Mouse (Mus musculus): ENCODE data around the gene Uhmk1. TPM values are rescaled to one million over a fixed set of nuclear protein-coding genes. Genes with fewer than 3 reads are reported as not detected.
A peak's percentile ranks its signal among the peaks of the same experiment; 100 is the strongest.
"Not testable (repeated sequence)": the region's sequence is repeated elsewhere in the genome, so short reads cannot be mapped to it uniquely, and the experiment has no call there.

The Uhmk1 gene
- 6.7 and 7.0 TPM in 2 replicates for polyA plus RNA-seq (2015; fragmentation: Nextera tagmentation; extraction: Ambion mirVana)

DNA sequence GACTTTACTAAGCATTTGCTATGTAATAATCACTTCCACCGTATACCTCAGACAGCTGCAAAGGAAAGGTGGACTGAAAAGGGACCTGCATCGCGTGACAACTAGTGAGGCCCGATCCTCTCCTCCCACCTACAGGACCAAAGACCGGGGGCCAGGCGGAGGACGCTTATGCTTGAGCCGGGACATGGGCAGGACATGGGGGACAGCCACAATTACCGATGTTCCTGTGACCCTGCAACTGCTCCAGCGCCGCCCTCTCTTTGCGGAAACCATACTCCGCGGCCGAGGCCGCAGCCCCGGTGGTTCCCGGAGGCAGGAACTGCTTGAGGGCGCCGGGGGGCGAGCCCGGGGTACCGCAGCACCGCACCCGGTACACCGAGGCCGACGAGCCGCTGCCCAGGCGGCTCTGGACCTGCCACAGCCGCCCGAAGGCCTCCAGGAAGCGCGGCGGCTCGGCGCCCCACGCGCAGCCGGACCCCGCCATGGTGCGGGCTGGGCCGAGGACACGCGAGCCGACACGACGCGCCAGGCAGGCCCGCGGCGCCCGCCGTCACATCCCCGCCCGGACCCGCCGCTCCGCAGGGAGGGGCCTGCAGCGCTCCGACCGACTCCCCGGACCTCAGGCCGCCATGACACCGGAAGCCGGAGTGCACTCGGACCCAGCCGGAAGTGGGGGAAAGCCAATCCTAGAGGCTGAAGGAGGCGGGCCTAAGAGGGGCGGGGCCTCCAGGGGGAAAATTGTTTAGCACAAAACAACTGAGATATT, at the start of gene Uhmk1:
Gene Uhmk1 (minus strand): TSS at position 641 of the 766 bp plus-strand sequence.
- DNase-seq (ENCODE audit: low spot score) = peak; percentile 87

DNA sequence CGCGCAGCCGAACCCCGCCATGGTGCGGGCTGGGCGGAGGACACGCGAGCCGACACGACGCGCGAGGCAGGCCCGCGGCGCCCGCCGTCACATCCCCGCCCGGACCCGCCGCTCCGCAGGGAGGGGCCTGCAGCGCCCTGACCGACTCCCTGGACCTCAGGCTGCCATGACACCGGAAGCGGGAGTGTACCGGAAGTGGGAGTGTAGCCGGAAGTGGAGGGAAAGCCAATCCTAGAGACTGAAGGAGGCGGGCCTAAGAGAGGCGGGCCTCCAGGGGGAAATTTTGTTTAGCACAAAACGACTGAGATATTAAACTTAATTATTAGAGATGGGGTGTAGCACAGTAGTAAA, 40.3 kb upstream of the Uhmk1 start:
- DNase-seq (ENCODE audit: low spot score) = peak; percentile 78

DNA sequence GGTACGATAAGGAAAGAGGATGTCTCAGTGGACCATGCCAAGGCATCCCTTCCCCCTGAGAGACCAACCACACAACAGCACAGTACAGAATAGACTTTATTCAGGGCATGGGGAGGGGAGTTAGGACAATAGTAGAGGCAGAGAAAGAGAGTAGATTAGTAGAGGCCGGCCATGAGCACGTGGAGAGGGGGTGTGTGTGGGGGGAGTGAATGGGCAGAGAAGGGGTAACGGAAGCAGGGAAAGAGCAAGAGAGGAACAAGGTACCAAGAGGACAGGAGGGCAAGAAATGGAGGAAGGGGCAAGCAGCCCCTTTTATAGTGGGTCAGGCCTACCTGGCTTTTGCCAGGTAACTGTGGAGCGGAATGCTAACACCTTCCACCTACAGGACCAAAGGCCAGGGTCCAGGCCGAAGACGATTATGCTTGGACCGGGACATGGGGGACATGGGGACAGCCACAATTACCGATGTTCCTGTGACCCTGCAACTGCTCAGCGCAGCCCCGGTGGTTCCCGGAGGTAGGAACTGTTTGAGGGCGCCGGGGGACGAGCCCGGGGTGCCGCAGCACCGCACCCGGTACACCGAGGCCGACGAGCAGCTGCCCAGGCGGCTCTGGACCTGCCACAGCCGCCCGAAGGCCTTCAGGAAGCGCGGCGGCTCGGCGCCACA, 39.8 kb upstream of the Uhmk1 start:
- DNase-seq (ENCODE audit: low spot score) = no peak

DNA sequence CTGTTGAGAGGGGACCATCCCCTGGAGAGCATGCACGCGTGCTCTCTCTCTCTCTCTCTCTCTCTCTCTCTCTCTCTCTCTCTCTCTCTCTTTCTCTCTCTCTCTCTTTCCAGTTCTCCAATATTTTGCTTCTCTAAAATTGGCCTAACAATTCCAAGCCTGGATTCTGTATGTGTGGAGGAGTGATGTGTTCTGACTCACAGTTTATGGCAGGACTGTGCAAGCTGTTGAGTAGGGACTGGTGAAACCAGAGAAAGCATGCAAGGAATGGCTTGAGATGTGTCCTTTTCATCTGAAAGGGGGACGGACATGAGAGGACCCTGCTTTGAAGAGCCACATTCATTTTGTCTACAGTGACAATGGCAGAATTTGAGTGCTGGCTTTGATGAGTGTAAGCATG, 29.8 kb upstream of the Uhmk1 start:
- DNase-seq (ENCODE audit: low spot score) = no peak

DNA sequence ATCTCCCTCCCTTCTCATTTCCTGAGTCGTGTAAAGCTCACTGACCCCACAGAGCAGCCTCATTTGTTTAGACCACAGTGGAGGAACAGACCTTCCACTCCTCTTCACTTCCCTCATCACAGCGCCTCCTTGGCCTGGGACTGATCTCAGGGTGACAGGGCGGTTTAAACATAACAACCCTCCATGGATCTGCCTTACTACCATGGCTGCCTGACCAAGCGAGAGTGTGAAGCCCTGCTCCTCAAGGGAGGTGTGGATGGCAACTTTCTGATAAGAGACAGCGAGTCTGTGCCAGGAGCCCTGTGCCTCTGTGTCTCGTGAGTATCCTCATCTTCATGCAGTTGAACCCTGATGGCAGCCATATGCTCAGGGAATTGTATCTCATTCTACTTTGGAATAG, 17.5 kb upstream of the Uhmk1 start, which contains the start of gene Sh2d1b2:
Gene Sh2d1b2 (plus strand): TSS at position 62 of the 400 bp plus-strand sequence.
- not testable (repeated sequence) for DNase-seq (ENCODE audit: low spot score)

- DNase-seq (ENCODE audit: low spot score) = no peak
These were observed 8.1 kb upstream of the Uhmk1 start for GRCm38 (mm10) chr1:170223276-170223675.

DNA sequence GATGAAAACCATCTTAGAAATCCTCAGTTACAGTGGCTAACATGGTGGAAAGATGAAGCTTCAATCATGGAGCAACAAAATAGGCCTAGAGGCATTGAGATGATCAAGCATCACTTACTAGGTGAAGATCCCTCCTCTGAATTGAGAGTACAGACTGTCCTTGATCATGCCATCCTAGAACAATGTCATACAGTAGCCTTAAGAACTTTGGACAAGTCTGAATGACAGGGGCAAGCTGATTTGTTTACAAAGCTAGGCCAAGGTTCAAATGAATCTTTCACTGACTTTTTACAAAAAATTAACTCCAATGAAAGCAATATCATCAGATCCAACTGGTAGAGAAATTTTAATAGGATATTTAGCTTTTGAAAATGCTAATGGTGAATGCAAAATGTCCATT, 5.2 kb upstream of the Uhmk1 start:
- no peak for DNase-seq (ENCODE audit: low spot score)

DNA sequence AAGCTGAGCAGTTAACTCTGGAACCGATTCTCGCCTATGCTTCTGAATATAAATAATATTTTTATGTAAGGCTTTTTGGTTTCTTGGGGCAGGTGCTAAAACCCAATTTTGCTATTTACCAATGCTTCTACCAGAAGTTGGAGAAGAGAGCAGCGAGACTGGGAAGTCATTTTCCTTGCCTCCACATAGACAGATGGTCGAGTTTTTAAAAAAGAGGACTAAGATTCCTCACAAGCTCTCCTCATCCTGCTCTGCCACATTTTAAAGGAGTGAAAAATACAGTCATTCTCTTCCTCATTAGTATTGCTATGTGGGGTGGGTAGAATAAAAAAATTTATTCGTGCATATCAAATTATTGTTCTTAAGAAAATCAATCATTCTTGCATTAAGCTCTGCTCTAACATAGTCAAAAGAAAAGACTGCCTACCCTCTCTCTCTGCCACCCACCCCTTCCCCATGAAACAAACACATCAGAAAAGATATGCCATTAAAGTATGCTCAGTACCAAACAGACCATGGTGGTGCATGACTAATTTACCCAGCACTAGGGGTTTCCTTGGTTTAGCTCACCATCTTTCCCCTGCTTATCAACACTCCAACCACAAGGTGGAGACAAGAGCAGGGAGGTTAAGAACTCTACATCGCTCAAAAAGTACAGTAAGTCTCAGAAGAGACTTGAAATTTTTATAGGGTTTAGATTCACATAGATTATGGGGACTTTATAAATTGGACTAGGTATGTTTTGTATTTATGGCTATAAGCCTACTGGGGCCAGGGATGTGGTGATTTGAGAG, 3.1 kb upstream of the Uhmk1 start:
- peak; percentile 46 for DNase-seq (ENCODE audit: low spot score)

DNA sequence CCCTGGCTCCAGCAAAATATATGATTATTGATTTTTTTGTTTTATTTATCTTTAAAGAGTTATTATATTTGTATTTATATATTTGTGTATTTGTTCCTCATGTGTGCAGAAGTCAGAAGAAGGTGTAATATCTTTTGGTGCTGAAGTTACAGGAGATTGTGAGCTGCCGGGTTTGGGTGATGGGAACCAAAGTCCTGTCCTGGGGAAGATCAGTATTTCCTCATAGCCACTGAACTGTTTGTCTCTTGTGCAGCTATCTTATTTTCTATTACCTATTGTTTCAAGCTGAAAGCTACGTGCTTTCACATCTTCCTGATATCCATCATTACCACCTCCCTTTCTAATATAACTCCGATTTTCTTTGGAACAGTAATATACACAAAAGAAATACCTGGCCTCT, 393 bp upstream of the Uhmk1 start:
- no peak for DNase-seq (ENCODE audit: low spot score)

DNA sequence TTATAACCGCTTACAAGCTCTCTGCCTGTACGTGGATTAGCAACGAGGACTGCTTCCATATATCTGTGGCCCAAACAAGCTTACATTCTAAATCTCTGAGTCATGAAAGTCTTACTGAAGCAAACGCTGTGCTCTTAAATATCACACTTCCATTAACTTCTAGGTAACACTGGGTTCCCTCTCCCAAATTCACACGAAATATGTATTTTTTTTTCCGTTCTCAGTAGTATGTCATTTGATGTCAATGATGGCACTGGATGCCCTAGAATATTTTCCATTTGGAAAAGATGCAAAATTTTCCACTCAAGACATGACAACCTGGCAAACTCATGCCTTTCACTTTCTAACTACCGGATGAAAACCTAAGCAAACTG, 827 bp downstream of the Uhmk1 start:
- no peak for DNase-seq (ENCODE audit: low spot score)

GRCm38 (mm10) chr1:170213181-170213879, 1.9 kb downstream of the Uhmk1 start:
- no peak for DNase-seq (ENCODE audit: low spot score)

DNA sequence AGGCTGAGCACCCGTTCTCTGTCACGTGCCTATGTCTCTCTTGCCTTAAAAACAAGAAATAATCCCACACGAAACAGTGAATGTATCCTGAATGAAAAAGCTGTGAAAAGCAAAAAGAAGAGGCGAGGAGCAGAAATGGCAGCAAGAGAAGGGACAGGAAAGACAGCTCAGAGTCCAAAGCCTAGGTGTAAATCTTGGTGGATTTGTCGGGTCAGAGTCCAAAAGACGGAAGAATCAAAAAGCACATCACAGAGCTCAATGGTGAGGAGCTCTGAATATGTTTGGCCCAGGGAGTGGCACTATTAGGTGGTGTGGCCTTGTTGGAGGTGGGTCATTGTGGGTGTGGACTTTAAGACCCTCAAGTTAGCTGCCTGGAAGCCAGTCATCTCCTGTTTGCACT, 8.8 kb downstream of the Uhmk1 start:
- DNase-seq (ENCODE audit: low spot score) = no peak

GRCm38 (mm10) chr1:170200379-170200778, 14.8 kb downstream of the Uhmk1 start:
- DNase-seq (ENCODE audit: low spot score) = peak; percentile 9

DNA sequence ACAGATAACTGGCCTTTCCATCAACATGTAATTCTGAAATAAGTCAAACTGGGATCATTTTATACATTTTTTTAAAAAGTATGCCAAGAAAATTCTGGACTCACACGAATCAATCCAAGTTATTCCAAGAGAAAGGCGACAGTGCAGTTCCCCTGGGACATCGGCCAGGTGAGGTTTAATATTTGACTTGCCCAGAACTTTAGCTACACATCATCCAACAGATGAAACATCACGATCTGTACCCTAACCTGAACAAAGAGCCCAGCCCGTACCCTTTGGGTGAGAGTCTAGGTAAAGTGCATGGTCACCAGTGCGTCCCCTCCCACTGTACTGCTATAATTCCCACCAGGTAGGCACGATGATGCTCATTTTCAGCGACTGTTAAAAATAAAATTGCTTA, 19.0 kb downstream of the Uhmk1 start:
- no peak for DNase-seq (ENCODE audit: low spot score)

GRCm38 (mm10) chr1:170191925-170192324, 23.3 kb downstream of the Uhmk1 start:
- no peak for DNase-seq (ENCODE audit: low spot score)

- DNase-seq (ENCODE audit: low spot score) = no peak
These were observed 25.0 kb downstream of the Uhmk1 start for GRCm38 (mm10) chr1:170190225-170190624.

- no peak for DNase-seq (ENCODE audit: low spot score)
These were observed 26.6 kb downstream of the Uhmk1 start for GRCm38 (mm10) chr1:170188601-170189000.

DNA sequence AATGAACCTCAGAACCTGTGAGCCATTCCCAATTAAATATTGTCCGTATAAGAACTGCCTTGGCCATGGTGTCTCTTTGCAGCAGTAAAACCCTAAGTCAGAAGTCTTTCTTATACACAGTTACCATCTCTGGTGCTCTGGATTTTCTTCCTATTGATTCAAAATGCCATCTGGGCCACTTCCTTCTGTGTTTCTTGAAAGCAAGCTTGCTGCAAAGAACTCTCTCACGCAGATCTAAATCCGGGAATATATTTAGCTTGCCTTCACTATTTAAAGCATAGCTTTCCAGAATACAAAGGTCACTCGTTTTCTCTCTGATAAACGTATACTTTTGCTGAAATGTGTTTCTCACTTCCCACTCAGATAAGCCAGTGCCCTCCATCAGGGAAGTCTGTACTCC, 28.7 kb downstream of the Uhmk1 start:
- DNase-seq (ENCODE audit: low spot score) = no peak

GRCm38 (mm10) chr1:170185137-170185536, 30.1 kb downstream of the Uhmk1 start:
- DNase-seq (ENCODE audit: low spot score) = no peak

GRCm38 (mm10) chr1:170182706-170183105, 32.5 kb downstream of the Uhmk1 start:
- no peak for DNase-seq (ENCODE audit: low spot score)

DNA sequence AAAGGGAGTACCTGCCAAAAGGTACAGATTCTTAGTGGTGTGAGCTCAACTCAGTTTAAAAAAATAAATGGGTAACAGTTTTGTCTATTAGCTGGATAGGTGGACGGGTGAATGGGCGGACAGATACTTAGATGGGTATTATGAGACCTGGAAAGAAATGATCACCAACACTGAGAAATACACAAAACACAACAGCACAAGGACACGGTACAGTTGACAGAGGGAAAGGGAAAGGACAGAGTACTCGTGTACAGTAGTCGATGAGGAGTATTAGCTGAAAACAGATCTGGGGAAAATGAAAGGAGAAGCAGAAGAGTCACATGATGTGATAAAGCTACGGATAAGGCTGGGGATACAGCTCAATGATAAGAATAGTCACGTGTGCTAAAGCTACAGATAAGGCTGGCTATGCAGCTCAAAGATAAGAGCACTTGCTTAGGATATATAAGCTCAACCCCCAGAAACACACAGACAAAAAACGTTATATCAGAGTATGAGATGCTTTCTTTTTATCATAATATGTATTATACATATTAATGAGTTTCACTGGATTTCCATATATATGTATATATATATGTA, 38.4 kb downstream of the Uhmk1 start:
- DNase-seq (ENCODE audit: low spot score) = no peak
